Mouse (Mus musculus) heart, postnatal 0 days (tissue): ENCODE data around the gene Tspyl1.

ENCODE experiments used
- CTCF ChIP-seq: IDR thresholded peaks from 2 replicates; pipeline ENCODE4 v1.5.1; 2016; ENCODE audit warnings: antibody characterized with exemption, control low read depth, low read depth
- EP300 ChIP-seq: IDR thresholded peaks from 2 replicates; pipeline ENCODE4 v1.6.1; 2016; ENCODE audit warnings: antibody characterized with exemption, low read depth

GRCm38 (mm10) chr10:34296911-34297298, 14.9 kb downstream of the Tspyl1 start:
- TF ChIP-seq EP300, result no peak
- TF ChIP-seq CTCF, result no peak
